Comparison of ENCODE assay signal across 8 mouse cellular contexts in the genomic region with DNA sequence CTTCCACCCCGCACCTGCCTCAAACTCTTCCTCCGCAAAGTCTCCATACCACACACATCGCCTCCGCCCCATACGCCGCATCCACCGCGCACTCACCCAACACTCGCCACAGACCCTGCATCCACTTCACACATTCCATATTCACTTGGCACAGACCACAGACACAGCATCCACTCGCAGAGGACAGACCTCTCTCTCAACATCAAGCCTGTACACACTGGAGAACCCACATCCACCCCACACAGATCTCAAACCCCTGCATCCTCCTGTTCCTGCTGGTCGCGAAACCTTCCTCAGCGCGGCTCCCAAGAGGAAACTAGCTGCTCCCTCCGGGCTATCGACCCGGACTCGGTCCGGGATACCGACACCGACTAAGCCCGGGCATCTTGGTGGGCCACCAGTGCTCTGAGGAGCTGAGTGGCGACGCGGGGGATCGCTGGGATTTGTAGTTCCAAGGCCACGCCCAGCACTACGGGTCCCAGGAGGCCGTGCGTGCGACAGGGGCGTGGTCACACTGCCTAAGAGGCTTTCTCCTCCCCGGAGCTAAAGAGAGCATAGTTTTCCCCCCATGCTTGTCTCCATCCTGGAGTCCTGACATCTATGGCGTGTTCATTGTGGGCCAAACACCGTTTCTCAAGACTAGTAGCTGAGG. TPM values are rescaled to one million over a fixed set of nuclear protein-coding genes. Genes with fewer than 3 reads are reported as not detected.
A peak's percentile ranks its signal among the peaks of the same experiment; 100 is the strongest.
DNase-seq lines count a peak whose midpoint lies in the region; ATAC-seq and TF ChIP-seq lines count a peak whose summit lies in the region.

No protein-coding gene starts in this region.

- H3K9ac ChIP-seq in hindbrain, postnatal 0 days (replicated peaks; ENCODE audit: low read length), result peak overlapping the region; percentile 61

- ATAC-seq in activated CD4-positive, CD25-positive, alpha-beta regulatory T cell, adult 4 months, result peak; percentile 89
- ATAC-seq in common myeloid progenitor, adult 5-6 weeks (replicated peaks; ENCODE audit: low read depth, poor library complexity, severe bottlenecking), result peak; percentile 100
- ATAC-seq in hindbrain, postnatal 0 days, result peak; percentile 94

- H3K9me3 ChIP-seq in hindbrain, postnatal 0 days (ENCODE audit: low read length), result no peaks in the 10 kb centered on the region

- no peak for TF ChIP-seq CTCF in gastrocnemius, adult 2 months (IDR thresholded peaks at IDR 0.05)
- TF ChIP-seq CTCF in hindbrain, postnatal 0 days (IDR thresholded peaks at IDR 0.05; ENCODE audit: low read depth), result no peak

- peak overlapping the region; percentile 85 for H3K4me2 ChIP-seq in hindbrain, postnatal 0 days (ENCODE audit: low read depth, low read length)

- H3K27ac ChIP-seq in gastrocnemius, adult 2 months, result peak overlapping the region; percentile 84
- peak overlapping the region; percentile 45; the same call in 1 of the 2 replicates for H3K27ac ChIP-seq in hindbrain, postnatal 0 days

- 1% methylated on average over 35 of the region's 35 CpGs for WGBS in hindbrain, postnatal 0 days

- H3K4me1 ChIP-seq in hindbrain, postnatal 0 days (ENCODE audit: insufficient read depth, low read length), result no peaks in the 10 kb centered on the region

- no peaks in the 10 kb centered on the region for H3K36me3 ChIP-seq in hindbrain, postnatal 0 days (ENCODE audit: insufficient read depth, low read length)

- peak; percentile 91 for DNase-seq in gastrocnemius, adult 2 months
- peak; percentile 95 for DNase-seq in hindbrain, postnatal 0 days (ENCODE audit: low spot score)
- DNase-seq in left cerebral cortex, adult 18-20 months (ENCODE audit: low spot score in 2 of 2), result peak; percentile 93 to 94
- DNase-seq in lung, postnatal 4 days, result peak; percentile 91 to 93
- DNase-seq in retina, postnatal 7 days (ENCODE audit: low read depth, low spot score), result peak; percentile 85
- peak; percentile 78 to 84 for DNase-seq in urinary bladder, adult 18-20 months (ENCODE audit: low spot score in 2 of 2)

- peak overlapping the region; percentile 90 for H3K4me3 ChIP-seq in gastrocnemius, adult 2 months
- peak overlapping the region; percentile 68 for H3K4me3 ChIP-seq in hindbrain, postnatal 0 days (ENCODE audit: low read length)

- no peaks in the 10 kb centered on the region for H3K27me3 ChIP-seq in hindbrain, postnatal 0 days (ENCODE audit: insufficient read depth, low read length)

- intact Hi-C loops in gastrocnemius, adult 2 months (cut with DNase I), result loop anchor here (5.0 to 10.0 kb wide), 2 partner anchors 692 to 794 kb away; partner anchors contain the start of gene Ncoa3

RNA-seq across cellular contexts. Expression of gene Trp53rkb, which starts 5.9 kb away (rescaled TPM):
- 1 to 10 TPM in 1 of 2 experiments, under 1 TPM in 1; 0.41 to 1.0 TPM for polyA plus RNA-seq in activated CD4-positive, CD25-positive, alpha-beta regulatory T cell, adult 4 months (2017; shearing (Covaris generic))
- 0.50 and 1.6 TPM in 2 replicates for total RNA-seq in common myeloid progenitor, adult 5-6 weeks (2017)
- 1 to 10 TPM; 2.2 to 3.1 TPM for total RNA-seq in gastrocnemius, adult 2 months (2021)
- total RNA-seq in hindbrain, postnatal 0 days (2014; rRNA removed), result 6.4 and 11.3 TPM in 2 replicates
- polyA plus RNA-seq in hindbrain, postnatal 0 days (2015; fragmentation: Nextera tagmentation; extraction: Ambion mirVana), result 7.2 and 9.5 TPM in 2 replicates
- 1 to 10 TPM; 6.9 to 7.1 TPM for total RNA-seq in left cerebral cortex, adult 18-20 months (2021)

RNA-seq across cellular contexts. Expression of gene Arfgef2, which starts 18.9 kb away (rescaled TPM):
- polyA plus RNA-seq in activated CD4-positive, CD25-positive, alpha-beta regulatory T cell, adult 4 months (2017; shearing (Covaris generic)), result 1 to 10 TPM; 2.9 TPM
- 21.3 and 31.1 TPM in 2 replicates for total RNA-seq in common myeloid progenitor, adult 5-6 weeks (2017)
- 10 to 100 TPM; 24.9 to 30.9 TPM for total RNA-seq in gastrocnemius, adult 2 months (2021)
- total RNA-seq in hindbrain, postnatal 0 days (2014; rRNA removed), result 23.4 and 26.3 TPM in 2 replicates
- polyA plus RNA-seq in hindbrain, postnatal 0 days (2015; fragmentation: Nextera tagmentation; extraction: Ambion mirVana), result 3.5 and 4.6 TPM in 2 replicates
- 10 to 100 TPM; 63.4 to 64.9 TPM for total RNA-seq in left cerebral cortex, adult 18-20 months (2021)

Comparison
In these comparisons a context has a peak if more than half of its experiments do, and no peak if none do; other contexts are left out.
1. Peak in every context shown above with its lines: DNase-seq, ATAC-seq, H3K4me3 ChIP-seq and H3K27ac ChIP-seq.